Mouse (Mus musculus) adipocyte (in vitro differentiated cells): ENCODE results near the gene Tmem132c.

Experiments
- DNase-seq: peaks from one replicate; pipeline ENCODE4 v3.0.0-alpha.2; 2016; ENCODE audit warnings: low spot score

Gene Tmem132c

GRCm38 (mm10) chr5:127406014-127406655 is 164.5 kb downstream of the Tmem132c start:
- DNase-seq = no peak

GRCm38 (mm10) chr5:127416536-127416935 is 174.9 kb downstream of the Tmem132c start:
- no peak for DNase-seq

- DNase-seq = no peak
Observed at GRCm38 (mm10) chr5:127423936-127424335, 182.3 kb downstream of the Tmem132c start.

- no peak for DNase-seq
Observed at GRCm38 (mm10) chr5:127429124-127429523, 187.5 kb downstream of the Tmem132c start.

- DNase-seq = no peak
Observed at GRCm38 (mm10) chr5:127431561-127431960, 190.0 kb downstream of the Tmem132c start.

- no peak for DNase-seq
Observed at GRCm38 (mm10) chr5:127436836-127437235, 195.2 kb downstream of the Tmem132c start.

- no peak for DNase-seq
Observed at GRCm38 (mm10) chr5:127438639-127439038, 197.0 kb downstream of the Tmem132c start.

- DNase-seq = no peak
Observed at GRCm38 (mm10) chr5:127441963-127442362, 200.4 kb downstream of the Tmem132c start.

GRCm38 (mm10) chr5:127453580-127453979 is 212.0 kb downstream of the Tmem132c start:
- no peak for DNase-seq

GRCm38 (mm10) chr5:127454068-127454467 is 212.5 kb downstream of the Tmem132c start:
- no peak for DNase-seq

GRCm38 (mm10) chr5:127456076-127456475 is 214.5 kb downstream of the Tmem132c start:
- no peak for DNase-seq

- no peak for DNase-seq
Observed at GRCm38 (mm10) chr5:127468151-127468550, 226.5 kb downstream of the Tmem132c start.

GRCm38 (mm10) chr5:127470351-127470750 is 228.7 kb downstream of the Tmem132c start:
- no peak for DNase-seq

GRCm38 (mm10) chr5:127471902-127472301 is 230.3 kb downstream of the Tmem132c start:
- DNase-seq = no peak

- no peak for DNase-seq
Observed at GRCm38 (mm10) chr5:127473706-127474105, 232.1 kb downstream of the Tmem132c start.

GRCm38 (mm10) chr5:127474856-127475255 is 233.2 kb downstream of the Tmem132c start:
- DNase-seq = no peak

GRCm38 (mm10) chr5:127477790-127478189 is 236.2 kb downstream of the Tmem132c start:
- no peak for DNase-seq

GRCm38 (mm10) chr5:127478322-127478721 is 236.7 kb downstream of the Tmem132c start:
- DNase-seq = no peak

GRCm38 (mm10) chr5:127480931-127481330 is 239.3 kb downstream of the Tmem132c start:
- DNase-seq = no peak

- no peak for DNase-seq
Observed at GRCm38 (mm10) chr5:127481416-127481815, 239.8 kb downstream of the Tmem132c start.

GRCm38 (mm10) chr5:127482342-127482741 is 240.7 kb downstream of the Tmem132c start:
- no peak for DNase-seq

- DNase-seq = no peak
Observed at GRCm38 (mm10) chr5:127483955-127484659, 242.5 kb downstream of the Tmem132c start.

GRCm38 (mm10) chr5:127484813-127485486 is 243.3 kb downstream of the Tmem132c start:
- DNase-seq = no peak
